Mouse (Mus musculus) thymus, postnatal 25 days (tissue): Measurements from ENCODE around the gene Myo15b.

Experiments
- DNase-seq: peaks from one replicate; pipeline ENCODE4 v3.0.0; 2022

Gene Myo15b

GRCm38 (mm10) chr11:115904231-115904955, 46.2 kb downstream of the Myo15b start:
- DNase-seq: no peak

GRCm38 (mm10) chr11:115904956-115905790, 47.0 kb downstream of the Myo15b start:
- DNase-seq: no peak

GRCm38 (mm10) chr11:115906116-115906515, 47.9 kb downstream of the Myo15b start:
- DNase-seq: no peak

GRCm38 (mm10) chr11:115906521-115906920, 48.3 kb downstream of the Myo15b start:
- no peak for DNase-seq

- DNase-seq: peak; percentile 58
These were observed 52.9 kb downstream of the Myo15b start for GRCm38 (mm10) chr11:115911134-115911561.

- peak; percentile 42 for DNase-seq
These were observed 53.6 kb downstream of the Myo15b start, which contains the start of gene Smim6 for GRCm38 (mm10) chr11:115911632-115912376. Gene Smim6 (plus strand): TSS chr11:115912017.

- no peak for DNase-seq
These were observed 58.4 kb downstream of the Myo15b start for GRCm38 (mm10) chr11:115916579-115916978.

- no peak for DNase-seq
These were observed 60.4 kb downstream of the Myo15b start for GRCm38 (mm10) chr11:115918637-115919036.

GRCm38 (mm10) chr11:115919073-115919472, 60.9 kb downstream of the Myo15b start:
- no peak for DNase-seq

- DNase-seq: peak; percentile 67
These were observed 62.1 kb downstream of the Myo15b start for GRCm38 (mm10) chr11:115920110-115920818.

GRCm38 (mm10) chr11:115921986-115922385, 63.8 kb downstream of the Myo15b start:
- DNase-seq: no peak

- DNase-seq: no peak
These were observed 70.8 kb downstream of the Myo15b start for GRCm38 (mm10) chr11:115929031-115929430.

GRCm38 (mm10) chr11:115929818-115930217, 71.6 kb downstream of the Myo15b start:
- no peak for DNase-seq

GRCm38 (mm10) chr11:115931235-115931634, 73.0 kb downstream of the Myo15b start:
- DNase-seq: no peak

GRCm38 (mm10) chr11:115933108-115933746, 75.0 kb downstream of the Myo15b start, which contains the start of the genes Sap30bp and Recql5:
Gene Sap30bp (plus strand): TSS chr11:115933282.
Gene Recql5 (minus strand): TSS chr11:115933477.
- DNase-seq: peak; percentile 97

- no peak for DNase-seq
These were observed 75.5 kb downstream of the Myo15b start for GRCm38 (mm10) chr11:115933747-115934110.

GRCm38 (mm10) chr11:115939690-115940329, 81.6 kb downstream of the Myo15b start:
- peak; percentile 68 for DNase-seq

GRCm38 (mm10) chr11:115941980-115942379, 83.8 kb downstream of the Myo15b start:
- no peak for DNase-seq
